Mouse (Mus musculus): ENCODE results near the gene Hspa14. TPM values are rescaled to one million over a fixed set of nuclear protein-coding genes. Genes with fewer than 3 reads are reported as not detected.

Hspa14 gene
- polyA plus RNA-seq, 1 experiment from 2014 or later, result 62.3 TPM

DNA sequence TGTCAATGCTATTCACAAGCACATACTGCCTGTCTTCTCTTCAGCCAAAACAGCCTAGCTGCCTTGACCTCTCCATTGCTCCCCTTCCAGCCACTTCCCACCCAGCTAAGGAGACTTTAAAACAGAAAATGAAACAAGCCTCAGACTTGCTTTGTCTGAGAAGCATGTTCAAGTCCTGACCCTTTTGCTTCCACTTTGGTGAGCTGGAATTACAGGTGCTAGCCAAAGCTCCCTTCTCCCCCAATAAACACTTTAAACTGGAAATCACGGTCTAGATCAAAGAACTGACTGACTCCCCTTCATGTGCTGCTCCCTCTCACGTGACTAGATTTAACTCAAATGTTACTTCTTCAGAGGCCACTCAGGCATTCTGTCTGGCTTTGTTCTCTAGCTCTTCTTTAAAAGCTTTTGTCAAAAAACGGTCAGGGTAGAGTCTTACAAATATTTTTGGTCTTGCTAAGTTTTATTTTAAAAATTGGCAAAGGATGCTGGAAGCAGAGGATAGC lies 36.8 kb downstream of the Hspa14 start:
- Histone ChIP-seq H3K36me3 (replicated peaks) (no peaks in the 10 kb centered on the region), H3K4me1 (peaks cover 19% of the 10 kb centered on the region), H3K4me3 (no peak overlapping the region), H3K9ac (0 out of 2 replicates have a peak overlapping the region, but pooled peaks have one; percentile 58), H3K27me3 (replicated peaks) (no peaks in the 10 kb centered on the region), H3K9me3 (no peaks in the 10 kb centered on the region), H3K27ac (no peak overlapping the region), H3K4me2 (peak overlapping the region; percentile 60)
- WGBS, result 58% methylated on average over 3 of the region's 3 CpGs
- no peak for ATAC-seq (replicated peaks)

DNA sequence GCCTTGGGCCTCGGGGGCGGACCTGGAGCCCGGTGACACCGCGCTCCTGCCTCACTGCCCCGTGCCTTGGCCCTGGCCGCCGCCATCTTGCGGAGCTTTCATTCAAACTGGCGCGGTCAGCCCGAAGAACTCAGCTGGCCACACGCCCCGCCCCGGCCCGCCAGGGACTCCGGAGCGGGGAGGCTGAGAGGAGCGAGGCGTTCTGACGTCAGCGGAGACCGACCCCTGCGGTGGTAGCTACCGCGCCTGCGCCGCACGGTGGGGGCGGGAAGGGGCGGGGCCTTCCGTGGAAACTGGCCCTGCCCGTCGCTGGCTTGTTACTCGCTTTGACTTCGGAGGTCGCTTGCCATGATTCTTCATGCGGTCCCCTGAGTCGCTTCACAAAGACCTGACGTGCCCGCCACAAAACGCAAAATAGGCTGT lies 37.7 kb downstream of the Hspa14 start, which contains the start of gene Suv39h2:
Suv39h2 (minus strand) TSS at position 171 of the 423 bp plus-strand sequence.
- H3K4me1 ChIP-seq, result peaks cover 19% of the 10 kb centered on the region
- H3K9ac ChIP-seq, result peak within 1 kb of the TSS; percentile 70
- ATAC-seq (replicated peaks), result peak; percentile 97
- H3K4me2 ChIP-seq, result peak within 1 kb of the TSS; percentile 60
- peak within 1 kb of the TSS; percentile 88 for H3K27ac ChIP-seq
- WGBS, result under 1% methylated on average over 42 of the region's 42 CpGs
- H3K27me3 ChIP-seq (replicated peaks), result no peaks in the 10 kb centered on the region
- H3K9me3 ChIP-seq, result no peaks in the 10 kb centered on the region
- H3K4me3 ChIP-seq, result peak within 1 kb of the TSS; percentile 97
- H3K36me3 ChIP-seq (replicated peaks), result no peaks in the 10 kb centered on the region

DNA sequence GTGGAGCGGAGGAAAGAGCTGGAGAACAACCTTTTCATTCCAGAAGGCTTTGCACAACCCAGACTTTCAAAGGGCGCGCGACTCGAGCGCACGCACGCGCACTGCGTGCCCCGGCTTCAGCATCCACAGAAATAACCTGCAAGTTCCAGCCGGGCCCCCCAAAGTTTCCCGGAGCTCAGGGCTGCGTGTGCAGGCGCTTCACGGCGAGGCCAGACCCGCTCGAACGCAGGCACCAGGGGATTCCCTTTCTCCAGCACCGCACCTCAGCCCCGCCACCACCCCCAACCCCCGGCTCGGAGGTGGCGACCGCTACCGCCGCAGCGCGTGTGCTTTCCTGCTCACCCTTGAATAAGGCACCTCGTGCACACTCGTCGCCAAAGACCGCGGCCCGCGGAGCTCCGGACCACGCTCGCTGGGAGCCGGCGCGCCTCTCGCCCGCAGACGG lies 38.2 kb downstream of the Hspa14 start:
- Histone ChIP-seq H3K27ac (peak overlapping the region; percentile 88), H3K9me3 (no peaks in the 10 kb centered on the region), H3K4me2 (peak overlapping the region; percentile 60), H3K36me3 (replicated peaks) (no peaks in the 10 kb centered on the region), H3K9ac (peak overlapping the region; percentile 70), H3K4me3 (peak overlapping the region; percentile 97), H3K4me1 (peaks cover 19% of the 10 kb centered on the region), H3K27me3 (replicated peaks) (no peaks in the 10 kb centered on the region)
- peak; percentile 88 for ATAC-seq (replicated peaks)
- WGBS, result under 1% methylated on average over 46 of the region's 46 CpGs

DNA sequence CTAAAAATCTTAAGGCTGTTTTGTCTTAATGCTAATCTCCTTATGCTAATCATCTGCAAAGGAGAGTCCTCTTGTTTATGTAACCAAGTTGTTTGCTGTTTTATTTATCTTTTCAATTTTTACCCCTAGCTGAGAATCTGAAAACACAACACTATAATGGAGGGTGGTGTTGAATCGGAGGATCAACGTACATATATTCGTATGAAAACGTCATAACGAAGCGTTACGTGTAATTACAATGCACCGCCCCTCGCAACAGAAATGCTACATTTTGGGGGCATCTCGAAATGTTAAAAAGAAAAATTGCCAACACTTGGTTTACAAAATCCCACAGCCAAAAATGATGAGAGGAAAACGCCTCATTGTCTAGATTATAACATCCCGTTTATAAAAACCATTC lies 38.7 kb downstream of the Hspa14 start:
- under 1% methylated on average over 12 of the region's 12 CpGs for WGBS
- peak overlapping the region; percentile 60 for H3K4me2 ChIP-seq
- H3K4me3 ChIP-seq, result peak overlapping the region; percentile 97
- H3K4me1 ChIP-seq, result peaks cover 19% of the 10 kb centered on the region
- ATAC-seq (replicated peaks), result no peak
- no peaks in the 10 kb centered on the region for H3K27me3 ChIP-seq (replicated peaks)
- peak overlapping the region; percentile 70 for H3K9ac ChIP-seq
- H3K27ac ChIP-seq, result peak overlapping the region; percentile 88
- H3K9me3 ChIP-seq, result no peaks in the 10 kb centered on the region
- no peaks in the 10 kb centered on the region for H3K36me3 ChIP-seq (replicated peaks)

DNA sequence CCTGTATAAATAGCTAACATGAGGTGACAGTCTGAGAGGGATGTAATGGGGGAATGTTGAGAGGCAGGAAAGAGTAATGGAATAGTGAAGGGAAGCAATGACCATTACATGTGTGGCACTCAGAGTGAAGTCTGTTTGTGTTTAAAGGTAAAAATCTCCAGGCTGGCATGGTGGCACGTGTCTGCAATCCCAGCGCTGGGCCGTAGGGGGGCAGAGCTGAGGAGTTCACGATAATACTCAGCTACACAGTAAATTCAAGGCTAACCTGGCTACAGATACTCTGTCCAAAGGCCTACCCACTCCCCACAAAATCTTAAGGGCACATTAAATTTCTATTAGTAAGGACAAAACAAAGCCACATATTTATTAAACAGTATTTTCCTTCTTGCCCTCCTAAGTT lies 56.0 kb downstream of the Hspa14 start:
- Histone ChIP-seq H3K27me3 (replicated peaks) (no peaks in the 10 kb centered on the region), H3K9ac (no peak overlapping the region), H3K4me2 (no peak overlapping the region), H3K4me1 (no peaks in the 10 kb centered on the region), H3K9me3 (no peaks in the 10 kb centered on the region), H3K4me3 (no peak overlapping the region), H3K27ac (no peak overlapping the region), H3K36me3 (replicated peaks) (peaks cover 15% of the 10 kb centered on the region; the same call in 1 of the 2 replicates)
- ATAC-seq (replicated peaks), result no peak
- WGBS, result 79% methylated on average over 4 of the region's 4 CpGs

DNA sequence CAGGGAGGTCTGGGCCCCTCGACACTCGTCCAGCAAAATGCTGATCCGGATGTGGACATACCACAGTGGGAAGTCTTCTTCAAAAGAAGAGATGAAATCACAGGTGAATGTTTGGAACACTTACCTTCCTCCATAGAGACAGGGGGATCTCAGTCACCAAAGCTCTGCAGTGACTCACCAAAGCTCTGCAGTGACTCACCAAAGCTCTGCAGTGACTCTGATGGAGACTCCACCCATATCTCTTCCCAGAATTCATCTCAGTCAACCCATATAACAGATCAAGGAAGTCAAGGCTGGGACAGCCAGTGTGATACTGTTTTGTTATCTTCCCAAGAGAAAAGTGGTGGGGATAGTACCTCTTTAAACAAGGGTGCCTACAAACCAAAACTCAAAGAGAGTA lies 59.5 kb downstream of the Hspa14 start:
- H3K4me3 ChIP-seq, result no peak overlapping the region
- H3K9me3 ChIP-seq, result no peaks in the 10 kb centered on the region
- H3K36me3 ChIP-seq (replicated peaks), result peaks cover 15% of the 10 kb centered on the region; the same call in 1 of the 2 replicates
- no peak for ATAC-seq (replicated peaks)
- H3K4me2 ChIP-seq, result no peak overlapping the region
- H3K4me1 ChIP-seq, result no peaks in the 10 kb centered on the region
- 87% methylated on average over 3 of the region's 3 CpGs for WGBS
- no peak overlapping the region for H3K27ac ChIP-seq
- H3K9ac ChIP-seq, result no peak overlapping the region
- no peaks in the 10 kb centered on the region for H3K27me3 ChIP-seq (replicated peaks)

DNA sequence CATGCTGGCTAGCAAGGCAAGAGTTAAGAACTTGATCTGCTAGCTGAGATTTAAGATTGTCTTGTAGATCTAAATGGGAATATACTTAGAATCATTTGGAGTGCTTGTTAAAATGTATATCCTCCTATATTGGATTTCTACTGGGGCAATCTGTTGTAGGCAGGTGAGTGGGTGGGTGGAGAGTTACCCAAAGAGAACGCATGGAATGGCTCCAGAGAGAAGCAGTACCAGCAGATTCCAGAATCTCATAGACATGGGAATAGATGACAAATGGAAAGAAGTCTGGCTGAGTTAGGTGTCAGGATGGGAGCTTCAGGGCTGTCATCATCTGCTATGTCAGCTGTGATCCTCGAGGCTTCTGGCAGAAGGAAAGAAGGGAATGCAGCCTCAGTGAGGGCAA lies 63.2 kb downstream of the Hspa14 start:
- WGBS, result 85% methylated on average over 2 of the region's 2 CpGs
- no peaks in the 10 kb centered on the region for H3K27me3 ChIP-seq (replicated peaks)
- no peaks in the 10 kb centered on the region for H3K9me3 ChIP-seq
- no peak overlapping the region for H3K27ac ChIP-seq
- H3K4me1 ChIP-seq, result no peaks in the 10 kb centered on the region
- no peak overlapping the region for H3K9ac ChIP-seq
- H3K4me2 ChIP-seq, result no peak overlapping the region
- H3K4me3 ChIP-seq, result no peak overlapping the region
- ATAC-seq (replicated peaks), result no peak
- peaks cover 21% of the 10 kb centered on the region; the same call in 1 of the 2 replicates for H3K36me3 ChIP-seq (replicated peaks)

DNA sequence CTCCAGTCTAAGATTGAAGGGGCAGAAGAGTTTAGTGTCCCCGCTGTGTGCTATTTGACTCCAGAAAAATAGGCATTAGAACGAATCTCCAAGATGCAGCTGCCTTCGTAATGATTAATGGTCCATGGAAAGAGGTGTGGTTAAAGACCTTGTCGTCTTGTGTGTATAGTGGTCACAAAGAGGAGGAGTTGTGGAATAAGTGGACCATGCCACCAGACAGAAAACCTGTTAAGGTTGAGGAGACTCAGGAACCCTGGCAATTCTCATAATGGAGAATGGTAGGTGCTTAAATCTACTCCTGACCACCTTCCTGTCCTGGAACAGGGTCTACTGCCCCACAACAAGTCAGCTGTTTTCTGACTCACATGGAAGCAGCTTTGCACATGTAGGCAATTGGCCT lies 66.6 kb downstream of the Hspa14 start:
- WGBS, result 84% methylated on average over 4 of the region's 4 CpGs
- no peak overlapping the region for H3K9ac ChIP-seq
- H3K4me1 ChIP-seq, result no peaks in the 10 kb centered on the region
- H3K27me3 ChIP-seq (replicated peaks), result no peaks in the 10 kb centered on the region
- H3K4me3 ChIP-seq, result no peak overlapping the region
- no peak for ATAC-seq (replicated peaks)
- no peaks in the 10 kb centered on the region for H3K9me3 ChIP-seq
- H3K36me3 ChIP-seq (replicated peaks), result peaks cover 13% of the 10 kb centered on the region; the same call in 1 of the 2 replicates
- no peak overlapping the region for H3K4me2 ChIP-seq
- no peak overlapping the region for H3K27ac ChIP-seq

DNA sequence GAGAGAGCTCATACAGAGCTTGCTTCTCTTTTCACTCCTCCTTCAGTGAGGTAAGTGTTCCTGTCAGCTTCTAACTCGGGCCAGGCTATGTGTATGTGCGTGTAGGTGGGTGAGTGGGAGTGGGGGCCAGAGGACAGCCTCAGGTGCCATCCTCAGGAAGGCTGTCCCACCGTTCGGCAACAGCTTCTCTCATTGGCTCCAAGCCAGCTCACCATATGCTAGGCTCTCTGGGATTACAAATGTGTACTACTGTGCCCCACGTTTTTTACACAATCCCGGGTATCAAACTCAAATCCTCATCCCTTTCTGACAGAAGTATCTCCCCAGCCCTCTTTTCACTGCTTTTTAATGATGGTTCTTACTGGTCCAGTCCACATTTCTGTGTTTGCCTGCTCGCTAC lies 68.4 kb downstream of the Hspa14 start:
- peaks cover 13% of the 10 kb centered on the region; the same call in 1 of the 2 replicates for H3K36me3 ChIP-seq (replicated peaks)

More for the DNA sequence above, 68.4 kb downstream of the Hspa14 start:
- no peak overlapping the region for H3K27ac ChIP-seq
- 74% methylated on average over 7 of the region's 7 CpGs for WGBS
- H3K4me2 ChIP-seq, result no peak overlapping the region
- H3K4me3 ChIP-seq, result no peak overlapping the region
- no peaks in the 10 kb centered on the region for H3K4me1 ChIP-seq
- H3K27me3 ChIP-seq (replicated peaks), result no peaks in the 10 kb centered on the region
- H3K9ac ChIP-seq, result no peak overlapping the region
- no peaks in the 10 kb centered on the region for H3K9me3 ChIP-seq
- no peak for ATAC-seq (replicated peaks)

Other genes with a start within 250 kb of the Hspa14 start
- 110 and 115 TPM in 2 replicates for gene Nmt2, start 228.6 kb downstream of the Hspa14 start, polyA plus RNA-seq (2015; fragmentation: Nextera tagmentation; extraction: Ambion mirVana)
- gene Rpp38, start 180.2 kb downstream of the Hspa14 start, polyA plus RNA-seq (2015; fragmentation: Nextera tagmentation; extraction: Ambion mirVana), result 9.7 and 10.9 TPM in 2 replicates
- 1.6 and 2.8 TPM in 2 replicates for gene Acbd7, start 176.6 kb downstream of the Hspa14 start, polyA plus RNA-seq (2015; fragmentation: Nextera tagmentation; extraction: Ambion mirVana)
- gene Olah, start 115.6 kb downstream of the Hspa14 start, polyA plus RNA-seq (2015; fragmentation: Nextera tagmentation; extraction: Ambion mirVana), result not detected in 2 replicates
- gene Meig1, start 90.2 kb downstream of the Hspa14 start, polyA plus RNA-seq (2015; fragmentation: Nextera tagmentation; extraction: Ambion mirVana), result 5.1 and 6.9 TPM in 2 replicates
- gene Dclre1c, start 88.7 kb downstream of the Hspa14 start, polyA plus RNA-seq (2015; fragmentation: Nextera tagmentation; extraction: Ambion mirVana), result 9.5 and 9.6 TPM in 2 replicates
- 8.2 TPM in 2 replicates for gene Suv39h2, start 37.8 kb downstream of the Hspa14 start, polyA plus RNA-seq (2015; fragmentation: Nextera tagmentation; extraction: Ambion mirVana)
- 9.2 and 9.7 TPM in 2 replicates for gene Gm45902, start within 50 bp of the Hspa14 start, polyA plus RNA-seq (2015; fragmentation: Nextera tagmentation; extraction: Ambion mirVana)
- gene Cdnf, start 216 bp upstream of the Hspa14 start, polyA plus RNA-seq (2015; fragmentation: Nextera tagmentation; extraction: Ambion mirVana), result 0.17 and 0.26 TPM in 2 replicates
- gene Fam107b, start 57.7 kb upstream of the Hspa14 start, polyA plus RNA-seq (2015; fragmentation: Nextera tagmentation; extraction: Ambion mirVana), result 30.3 and 32.4 TPM in 2 replicates

Data from midbrain, embryonic 15.5 days (tissue).